Mouse (Mus musculus): ENCODE data around the gene Cnot11. TPM values are rescaled to one million over a fixed set of nuclear protein-coding genes. Genes with fewer than 3 reads are reported as not detected.

Gene Cnot11
- polyA plus RNA-seq, 1 experiment from 2014 or later, result 15.6 TPM

DNA sequence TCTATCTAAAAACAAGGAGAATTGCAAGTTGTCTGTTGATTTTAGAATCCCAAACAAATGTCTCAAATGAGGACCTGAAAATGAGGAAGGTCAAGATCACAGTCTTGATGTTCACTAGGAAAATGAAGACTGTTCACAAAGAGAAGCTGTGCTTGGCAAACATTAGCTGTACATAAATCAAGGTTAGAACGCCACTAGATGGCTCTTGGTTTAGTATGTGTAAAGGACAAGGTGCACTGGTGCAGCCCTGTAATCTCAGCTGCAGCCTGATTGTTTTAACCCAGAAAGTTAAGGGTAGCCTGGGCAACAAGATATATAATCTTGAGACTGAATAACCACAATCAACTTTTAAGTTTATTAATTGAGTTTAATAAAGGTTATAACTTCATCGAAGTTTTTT lies 12.4 kb downstream of the Cnot11 start:
- H3K4me3 ChIP-seq (ENCODE audit: low read length), result no peak overlapping the region
- no peak for ATAC-seq (ENCODE audit: low FRiP score, low TSS enrichment)
- 46% methylated on average over 2 of the region's 2 CpGs for WGBS
- no peaks in the 10 kb centered on the region for H3K4me1 ChIP-seq (ENCODE audit: insufficient read depth, low read length)
- H3K36me3 ChIP-seq (ENCODE audit: insufficient read depth, low read length), result peaks cover 43% of the 10 kb centered on the region
- no peaks in the 10 kb centered on the region for H3K9me3 ChIP-seq (ENCODE audit: low read length)
- H3K4me2 ChIP-seq (replicated peaks; ENCODE audit: low read depth, low read length), result no peak overlapping the region
- no peak overlapping the region for H3K27ac ChIP-seq (ENCODE audit: low read length)
- no peak overlapping the region for H3K9ac ChIP-seq (replicated peaks; ENCODE audit: low read length)
- H3K27me3 ChIP-seq (ENCODE audit: insufficient read depth, low read length), result no peaks in the 10 kb centered on the region

DNA sequence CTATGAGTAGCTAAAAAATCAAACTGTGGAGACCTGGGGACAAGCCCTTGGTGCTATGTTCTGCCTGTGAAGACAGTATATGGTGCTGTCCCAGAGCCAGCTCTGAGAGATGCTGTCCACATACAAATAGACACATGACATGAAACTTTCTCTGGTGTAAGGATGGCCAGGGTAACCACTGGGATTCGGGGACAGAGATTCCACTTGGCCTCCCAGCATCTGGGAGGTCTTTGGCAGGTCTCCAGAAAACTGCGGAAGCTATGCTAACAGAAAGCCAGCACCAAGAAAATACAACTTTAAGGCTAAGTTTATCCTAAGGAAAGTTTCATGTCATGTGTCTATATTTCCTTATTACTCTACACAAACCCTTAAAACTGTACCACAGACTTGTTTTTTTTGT lies 15.0 kb downstream of the Cnot11 start:
- Histone ChIP-seq H3K9ac (replicated peaks; ENCODE audit: low read length) (no peak overlapping the region), H3K9me3 (ENCODE audit: low read length) (no peaks in the 10 kb centered on the region), H3K36me3 (ENCODE audit: insufficient read depth, low read length) (peaks cover 46% of the 10 kb centered on the region), H3K27ac (ENCODE audit: low read length) (no peak overlapping the region), H3K4me1 (ENCODE audit: insufficient read depth, low read length) (no peaks in the 10 kb centered on the region), H3K4me3 (ENCODE audit: low read length) (no peak overlapping the region), H3K27me3 (ENCODE audit: insufficient read depth, low read length) (no peaks in the 10 kb centered on the region), H3K4me2 (replicated peaks; ENCODE audit: low read depth, low read length) (no peak overlapping the region)
- WGBS, result 62% methylated on average over 2 of the region's 2 CpGs
- ATAC-seq (ENCODE audit: low FRiP score, low TSS enrichment), result no peak

DNA sequence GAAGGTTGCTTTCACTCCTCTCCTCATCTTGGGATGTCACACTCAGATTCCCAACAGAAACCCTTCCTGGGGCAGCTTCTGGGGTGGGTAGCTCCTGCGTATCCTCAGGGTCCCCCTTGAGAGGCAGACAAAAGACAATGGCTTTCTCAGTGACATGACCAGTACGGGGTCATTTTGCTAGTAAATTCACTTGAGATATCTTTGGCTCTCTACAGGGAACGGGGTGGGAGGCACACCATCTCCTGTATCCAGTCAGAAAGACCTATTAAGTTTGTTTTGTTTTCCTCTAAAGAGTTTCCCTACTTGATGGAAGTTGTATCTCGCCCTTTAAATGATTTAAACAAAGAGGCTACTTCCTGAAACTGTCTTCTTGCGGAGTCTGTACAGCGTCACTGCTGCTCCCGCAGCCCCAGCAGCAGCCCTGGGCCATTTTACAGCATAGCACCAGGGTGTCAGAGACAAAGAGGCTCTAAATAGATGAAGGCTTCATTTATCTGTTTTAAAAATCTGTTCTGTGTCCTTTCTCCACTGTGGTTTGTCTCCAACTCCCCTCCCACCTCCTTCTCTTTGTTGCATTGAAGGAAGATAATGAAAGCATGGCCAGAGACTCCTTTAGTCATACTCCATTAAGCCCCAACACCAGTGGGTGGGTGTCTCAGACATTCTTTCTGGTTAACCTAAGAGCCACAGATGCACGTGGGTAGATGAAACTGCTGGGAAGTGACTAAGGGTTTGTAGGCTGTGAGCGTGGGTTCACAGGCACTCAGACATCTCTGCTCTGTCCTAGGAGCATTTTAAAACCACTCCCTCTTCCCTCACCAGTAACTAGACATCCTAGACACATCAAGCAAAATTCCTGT lies 21.0 kb downstream of the Cnot11 start:
- ATAC-seq (ENCODE audit: low FRiP score, low TSS enrichment), result peak; percentile 57
- 29% methylated on average over 9 of the region's 9 CpGs for WGBS
- H3K27ac ChIP-seq (ENCODE audit: low read length), result peak overlapping the region; percentile 78

DNA sequence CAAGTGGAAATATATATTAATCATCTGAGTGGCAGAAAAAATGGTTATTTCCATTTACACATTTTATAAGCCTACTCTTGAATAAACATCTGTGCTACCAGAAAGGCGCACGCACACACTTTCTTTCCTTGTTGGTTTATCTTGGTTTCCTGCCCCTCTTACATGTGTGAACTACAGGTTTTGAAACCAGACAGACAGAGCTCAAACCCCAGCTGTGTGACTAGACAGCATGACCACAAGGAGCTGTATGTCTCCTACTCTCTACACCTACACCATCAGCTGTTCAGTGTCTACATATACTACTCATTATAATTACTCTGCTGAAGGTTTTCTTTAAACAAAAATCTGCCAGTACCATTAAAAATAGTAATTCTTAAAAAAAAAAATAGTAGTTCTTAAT lies 24.2 kb downstream of the Cnot11 start:
- WGBS, result 95% methylated on average over 2 of the region's 2 CpGs
- Histone ChIP-seq H3K36me3 (ENCODE audit: insufficient read depth, low read length) (peaks cover 31% of the 10 kb centered on the region), H3K4me2 (replicated peaks; ENCODE audit: low read depth, low read length) (no peak overlapping the region), H3K9ac (replicated peaks; ENCODE audit: low read length) (no peak overlapping the region), H3K9me3 (ENCODE audit: low read length) (no peaks in the 10 kb centered on the region), H3K27me3 (ENCODE audit: insufficient read depth, low read length) (no peaks in the 10 kb centered on the region), H3K27ac (ENCODE audit: low read length) (no peak overlapping the region), H3K4me1 (ENCODE audit: insufficient read depth, low read length) (peaks cover 15% of the 10 kb centered on the region), H3K4me3 (ENCODE audit: low read length) (no peak overlapping the region)
- ATAC-seq (ENCODE audit: low FRiP score, low TSS enrichment), result no peak

More for the DNA sequence above, 21.0 kb downstream of the Cnot11 start:
- Histone ChIP-seq H3K4me2 (replicated peaks; ENCODE audit: low read depth, low read length) (0 out of 2 replicates have a peak overlapping the region, but pooled peaks have one; percentile 13), H3K4me3 (ENCODE audit: low read length) (no peak overlapping the region), H3K36me3 (ENCODE audit: insufficient read depth, low read length) (peaks cover 41% of the 10 kb centered on the region), H3K27me3 (ENCODE audit: insufficient read depth, low read length) (no peaks in the 10 kb centered on the region), H3K9me3 (ENCODE audit: low read length) (no peaks in the 10 kb centered on the region), H3K4me1 (ENCODE audit: insufficient read depth, low read length) (peaks cover 15% of the 10 kb centered on the region), H3K9ac (replicated peaks; ENCODE audit: low read length) (no peak overlapping the region)

DNA sequence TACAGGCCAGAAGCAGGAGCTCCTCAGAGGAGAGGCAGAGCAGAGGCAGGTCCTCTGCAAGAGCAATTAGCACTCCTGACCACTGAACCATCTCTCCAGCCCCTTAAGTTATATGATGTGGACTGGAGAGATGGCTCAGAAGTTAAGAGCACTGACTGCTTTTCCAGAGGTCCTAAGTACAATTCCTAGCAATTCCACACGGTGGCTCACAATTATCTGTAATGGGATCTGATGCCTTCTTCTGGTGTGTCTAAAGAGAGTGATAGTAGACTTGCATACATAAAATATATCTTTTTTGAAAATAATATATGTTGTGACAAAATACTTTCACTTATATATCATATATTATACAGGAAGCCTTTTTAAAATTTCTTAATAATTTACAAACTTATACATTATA lies 27.1 kb downstream of the Cnot11 start:
- H3K9me3 ChIP-seq (ENCODE audit: low read length), result no peaks in the 10 kb centered on the region
- no peaks in the 10 kb centered on the region for H3K27me3 ChIP-seq (ENCODE audit: insufficient read depth, low read length)
- H3K9ac ChIP-seq (replicated peaks; ENCODE audit: low read length), result no peak overlapping the region
- WGBS, result 17% methylated on average over 1 of the region's 1 CpGs
- no peak overlapping the region for H3K4me3 ChIP-seq (ENCODE audit: low read length)
- H3K27ac ChIP-seq (ENCODE audit: low read length), result no peak overlapping the region
- H3K4me1 ChIP-seq (ENCODE audit: insufficient read depth, low read length), result no peaks in the 10 kb centered on the region
- ATAC-seq (ENCODE audit: low FRiP score, low TSS enrichment), result no peak
- no peak overlapping the region for H3K4me2 ChIP-seq (replicated peaks; ENCODE audit: low read depth, low read length)
- H3K36me3 ChIP-seq (ENCODE audit: insufficient read depth, low read length), result peaks cover 19% of the 10 kb centered on the region; the same call in 1 of the 2 replicates

DNA sequence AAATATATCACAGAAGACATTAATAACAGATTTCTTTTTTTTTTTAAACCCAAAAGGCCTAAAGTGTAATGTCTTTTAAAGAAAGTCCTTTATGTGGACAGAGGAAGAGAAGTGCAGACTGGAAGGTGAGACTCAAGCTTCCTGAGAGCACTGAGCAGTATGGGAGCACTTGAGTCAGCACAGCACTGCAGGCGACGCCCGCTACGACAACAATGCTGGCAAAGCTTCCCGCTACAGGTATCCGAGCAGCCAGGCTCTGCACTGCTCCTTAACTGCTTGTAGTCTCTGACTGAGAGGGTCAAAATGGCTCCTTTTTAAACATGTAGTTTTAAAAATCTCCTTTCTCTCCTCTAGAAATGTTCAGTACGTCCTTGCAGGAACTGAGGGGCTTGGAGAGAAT lies 28.4 kb downstream of the Cnot11 start:
- H3K27ac ChIP-seq (ENCODE audit: low read length), result no peak overlapping the region
- H3K4me2 ChIP-seq (replicated peaks; ENCODE audit: low read depth, low read length), result no peak overlapping the region
- ATAC-seq (ENCODE audit: low FRiP score, low TSS enrichment), result no peak
- no peak overlapping the region for H3K9ac ChIP-seq (replicated peaks; ENCODE audit: low read length)
- no peaks in the 10 kb centered on the region for H3K9me3 ChIP-seq (ENCODE audit: low read length)
- peaks cover 17% of the 10 kb centered on the region; the same call in 1 of the 2 replicates for H3K36me3 ChIP-seq (ENCODE audit: insufficient read depth, low read length)
- no peaks in the 10 kb centered on the region for H3K27me3 ChIP-seq (ENCODE audit: insufficient read depth, low read length)
- no peak overlapping the region for H3K4me3 ChIP-seq (ENCODE audit: low read length)
- 79% methylated on average over 7 of the region's 7 CpGs for WGBS
- H3K4me1 ChIP-seq (ENCODE audit: insufficient read depth, low read length), result no peaks in the 10 kb centered on the region

DNA sequence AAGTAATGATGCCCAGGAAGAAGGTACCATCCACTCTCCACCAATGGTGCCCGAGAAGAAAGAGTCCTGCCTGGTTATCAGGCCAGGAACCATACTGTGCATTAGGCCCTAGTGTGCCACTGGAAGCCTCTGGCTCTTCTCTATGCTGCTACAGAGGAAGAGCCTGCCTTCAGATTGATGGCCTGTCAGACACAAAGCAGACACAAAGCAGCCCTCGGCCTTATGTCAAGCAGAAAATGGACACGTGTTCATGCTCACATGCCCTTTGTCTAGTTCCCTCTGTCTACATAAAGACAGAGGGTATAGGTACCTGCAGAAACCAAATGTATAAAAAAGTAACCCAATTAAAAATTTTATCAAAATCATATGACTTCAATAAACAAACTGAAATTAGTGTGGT lies 29.8 kb downstream of the Cnot11 start:
- no peaks in the 10 kb centered on the region for H3K27me3 ChIP-seq (ENCODE audit: insufficient read depth, low read length)
- no peaks in the 10 kb centered on the region for H3K9me3 ChIP-seq (ENCODE audit: low read length)
- no peaks in the 10 kb centered on the region for H3K4me1 ChIP-seq (ENCODE audit: insufficient read depth, low read length)
- H3K4me3 ChIP-seq (ENCODE audit: low read length), result no peak overlapping the region
- no peak overlapping the region for H3K27ac ChIP-seq (ENCODE audit: low read length)
- 60% methylated on average over 3 of the region's 3 CpGs for WGBS
- no peak for ATAC-seq (ENCODE audit: low FRiP score, low TSS enrichment)
- no peak overlapping the region for H3K4me2 ChIP-seq (replicated peaks; ENCODE audit: low read depth, low read length)
- H3K9ac ChIP-seq (replicated peaks; ENCODE audit: low read length), result no peak overlapping the region
- peaks cover 11% of the 10 kb centered on the region; the same call in 1 of the 2 replicates for H3K36me3 ChIP-seq (ENCODE audit: insufficient read depth, low read length)

DNA sequence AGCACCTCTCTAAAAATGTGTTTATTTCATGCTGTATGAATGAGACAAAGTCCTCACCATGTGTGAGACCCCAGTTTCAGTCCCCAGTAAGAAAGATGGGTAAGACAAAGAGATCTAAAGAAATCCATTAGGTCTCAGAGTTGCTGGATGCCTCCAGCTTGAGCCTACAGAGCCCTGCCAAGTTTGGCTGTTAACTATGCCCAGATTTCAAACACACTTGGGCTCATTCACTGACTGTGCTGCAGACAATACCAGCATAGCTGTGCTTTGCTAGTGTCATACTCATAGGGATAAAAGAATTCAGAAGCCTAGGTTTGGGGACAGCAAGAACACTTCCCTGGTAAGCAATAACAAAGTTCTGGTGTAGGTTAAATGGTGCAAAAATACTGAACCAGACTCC lies 33.3 kb downstream of the Cnot11 start:
- Histone ChIP-seq H3K9me3 (ENCODE audit: low read length) (no peaks in the 10 kb centered on the region), H3K4me1 (ENCODE audit: insufficient read depth, low read length) (peaks cover 15% of the 10 kb centered on the region), H3K9ac (replicated peaks; ENCODE audit: low read length) (no peak overlapping the region), H3K27ac (ENCODE audit: low read length) (no peak overlapping the region), H3K4me2 (replicated peaks; ENCODE audit: low read depth, low read length) (no peak overlapping the region), H3K27me3 (ENCODE audit: insufficient read depth, low read length) (no peaks in the 10 kb centered on the region), H3K36me3 (ENCODE audit: insufficient read depth, low read length) (peaks cover 2% of the 10 kb centered on the region; the same call in 1 of the 2 replicates), H3K4me3 (ENCODE audit: low read length) (no peak overlapping the region)
- ATAC-seq (ENCODE audit: low FRiP score, low TSS enrichment), result no peak

DNA sequence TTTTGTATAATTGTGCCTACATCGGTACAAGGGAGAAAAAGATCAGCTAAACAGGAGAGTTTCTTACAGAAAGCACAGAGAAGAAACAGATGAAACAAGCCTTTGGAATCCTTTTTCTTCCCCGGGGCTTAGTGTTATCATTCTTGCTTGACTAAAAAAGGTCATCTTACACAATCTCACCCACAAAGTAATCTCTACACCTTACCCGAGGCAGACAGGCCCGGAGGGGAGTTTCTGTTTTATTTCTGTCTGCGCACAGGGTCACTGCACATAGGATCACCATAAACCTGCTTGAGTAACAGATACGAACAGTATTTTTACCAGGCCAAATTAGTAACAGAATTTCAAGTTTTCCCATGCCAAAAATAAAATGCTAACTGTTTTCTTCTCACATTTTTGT lies 36.9 kb downstream of the Cnot11 start:
- Histone ChIP-seq H3K9me3 (ENCODE audit: low read length) (no peaks in the 10 kb centered on the region), H3K4me3 (ENCODE audit: low read length) (no peak overlapping the region), H3K9ac (replicated peaks; ENCODE audit: low read length) (no peak overlapping the region), H3K36me3 (ENCODE audit: insufficient read depth, low read length) (no peaks in the 10 kb centered on the region), H3K27me3 (ENCODE audit: insufficient read depth, low read length) (no peaks in the 10 kb centered on the region), H3K4me1 (ENCODE audit: insufficient read depth, low read length) (peaks cover 38% of the 10 kb centered on the region), H3K4me2 (replicated peaks; ENCODE audit: low read depth, low read length) (no peak overlapping the region), H3K27ac (ENCODE audit: low read length) (no peak overlapping the region)
- no peak for ATAC-seq (ENCODE audit: low FRiP score, low TSS enrichment)
- 34% methylated on average over 6 of the region's 6 CpGs for WGBS

DNA sequence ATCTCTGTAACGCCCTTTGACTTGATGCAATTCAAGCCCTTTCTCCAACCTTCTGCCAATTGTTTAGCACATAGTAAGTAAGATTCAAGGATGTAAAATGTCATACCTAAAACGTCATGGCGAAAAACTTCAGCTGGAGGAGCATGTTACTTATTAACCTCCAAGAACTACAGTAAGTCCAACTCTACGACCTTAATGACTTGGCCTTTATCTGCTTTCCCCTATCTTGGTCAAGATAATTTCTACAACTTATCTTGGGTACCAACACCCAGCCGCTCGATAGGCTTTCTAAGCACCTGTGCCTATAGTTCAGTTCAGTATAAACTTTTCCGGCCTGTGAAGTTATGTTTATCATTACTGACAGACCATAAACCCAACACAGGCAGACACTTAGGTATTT lies 39.1 kb downstream of the Cnot11 start:
- H3K4me3 ChIP-seq (ENCODE audit: low read length), result no peak overlapping the region
- no peaks in the 10 kb centered on the region for H3K9me3 ChIP-seq (ENCODE audit: low read length)
- H3K9ac ChIP-seq (replicated peaks; ENCODE audit: low read length), result no peak overlapping the region
- ATAC-seq (ENCODE audit: low FRiP score, low TSS enrichment), result no peak
- H3K36me3 ChIP-seq (ENCODE audit: insufficient read depth, low read length), result no peaks in the 10 kb centered on the region
- H3K27ac ChIP-seq (ENCODE audit: low read length), result no peak overlapping the region
- H3K4me2 ChIP-seq (replicated peaks; ENCODE audit: low read depth, low read length), result no peak overlapping the region
- no peaks in the 10 kb centered on the region for H3K27me3 ChIP-seq (ENCODE audit: insufficient read depth, low read length)
- 70% methylated on average over 7 of the region's 7 CpGs for WGBS
- H3K4me1 ChIP-seq (ENCODE audit: insufficient read depth, low read length), result peaks cover 46% of the 10 kb centered on the region

Measured in kidney, embryonic 16.5 days (tissue).